Mouse (Mus musculus) myocyte (in vitro differentiated cells): ENCODE measurements around the gene Gpr61.

Experiments
- E2F4 ChIP-seq: IDR thresholded peaks from one replicate; pipeline ENCODE4 v1.6.1; 2011; ENCODE audit warnings: mild to moderate bottlenecking, control low read depth, moderate library complexity; ENCODE audit not compliant: insufficient read depth
- MAX ChIP-seq: IDR thresholded peaks from one replicate; pipeline ENCODE4 v1.6.1; 2011; ENCODE audit warnings: low read depth, mild to moderate bottlenecking, control low read depth
- MYOD1 ChIP-seq, 3 experiments: IDR thresholded peaks; one replicate each; pipeline ENCODE4 v1.6.1; 2011; ENCODE audit warnings: control low read depth in 2 of 3, low read depth in 2 of 3, mild to moderate bottlenecking in 2 of 3, moderate library complexity in 1 of 3; ENCODE audit not compliant: insufficient read length in 2 of 3, control insufficient read depth in 1 of 3
- POLR2A ChIP-seq: IDR thresholded peaks from one replicate; pipeline ENCODE4 v1.6.1; 2011; ENCODE audit warnings: low read depth, mild to moderate bottlenecking, control low read depth, moderate library complexity; ENCODE audit not compliant: insufficient read length
- POLR2AphosphoS2 ChIP-seq: IDR thresholded peaks from one replicate; pipeline ENCODE4 v1.6.1; 2011; ENCODE audit warnings: low read depth, control low read depth; ENCODE audit not compliant: insufficient read length
- REST ChIP-seq: IDR thresholded peaks from one replicate; pipeline ENCODE4 v1.6.1; 2011; ENCODE audit warnings: mild to moderate bottlenecking, control low read depth, moderate library complexity; ENCODE audit not compliant: insufficient read depth, insufficient read length
- TCF12 ChIP-seq: IDR thresholded peaks from one replicate; pipeline ENCODE4 v1.6.1; 2011; ENCODE audit warnings: mild to moderate bottlenecking, control low read depth; ENCODE audit not compliant: poor library complexity, insufficient read depth, severe bottlenecking
- TCF3 ChIP-seq: IDR thresholded peaks from one replicate; pipeline ENCODE4 v1.6.1; 2011; ENCODE audit warnings: low read depth, control low read depth; ENCODE audit not compliant: insufficient read length

GRCm38 (mm10) chr3:108112666-108113065, 42.0 kb downstream of the Gpr61 start:
- TF ChIP-seq E2F4: no peak
- no peak for TF ChIP-seq POLR2A
- TF ChIP-seq TCF3: no peak
- no peak for TF ChIP-seq MYOD1 (IDR thresholded peaks at IDR 0.05; ENCODE audit: control insufficient read depth in 1 of 3, insufficient read length in 2 of 3, low read depth in 2 of 3)
- no peak for TF ChIP-seq REST
- TF ChIP-seq TCF12: no peak
- TF ChIP-seq POLR2AphosphoS2: no peak
- no peak for TF ChIP-seq MAX
